Mouse (Mus musculus) ES-E14 (cell line): ENCODE measurements around the gene Slc1a5. TPM values are rescaled to one million over a fixed set of nuclear protein-coding genes. Genes with fewer than 3 reads are reported as not detected.
A peak's percentile ranks its signal among the peaks of the same experiment; 100 is the strongest.

Experiments
- DNase-seq: peaks from one replicate; pipeline ENCODE4 v3.0.0-alpha.2; 2013; ENCODE audit warnings: low read depth, low spot score
- H3K27ac ChIP-seq: 2 replicates; pipeline ENCODE4 v1.5.1; 2012; ENCODE audit warnings: low read depth, mild to moderate bottlenecking, low read length, moderate library complexity, mixed read lengths; ENCODE audit not compliant: poor library complexity, insufficient read depth, severe bottlenecking
- H3K36me3 ChIP-seq: 2 replicates; pipeline ENCODE4 v1.6.1; 2012; ENCODE audit warnings: mild to moderate bottlenecking, low read length, moderate library complexity, mixed read lengths; ENCODE audit not compliant: control insufficient read depth, poor library complexity, insufficient read depth, severe bottlenecking
- H3K4me1 ChIP-seq, 2 experiments: fragments of 150-350 bp in 1 of 2; sonication (generic) in 1 of 2; 2 replicates each; pipeline ENCODE4 v1.6.1; 2012; ENCODE audit warnings: low read length in 2 of 2, mild to moderate bottlenecking in 1 of 2, mixed read lengths in 1 of 2; ENCODE audit not compliant: control insufficient read depth in 2 of 2, insufficient read depth in 2 of 2, poor library complexity in 1 of 2
- H3K4me3 ChIP-seq, 2 experiments: fragments of 150-350 bp in 1 of 2; sonication (generic) in 1 of 2; 2 replicates each; pipeline ENCODE4 v1.5.1; 2012; ENCODE audit warnings: low read length in 2 of 2, low read depth in 1 of 2, mild to moderate bottlenecking in 1 of 2, mixed read lengths in 1 of 2; ENCODE audit not compliant: insufficient read depth in 1 of 2, poor library complexity in 1 of 2, severe bottlenecking in 1 of 2
- H3K9ac ChIP-seq: 2 replicates; pipeline ENCODE4 v1.6.1; 2012; ENCODE audit warnings: low read depth, mild to moderate bottlenecking, low read length, mixed read lengths; ENCODE audit not compliant: poor library complexity, insufficient read depth, severe bottlenecking
- H3K9me3 ChIP-seq: fragments of 150-350 bp; sonication (generic); 2 replicates; pipeline ENCODE4 v1.6.1; 2012; ENCODE audit warnings: low read depth, mild to moderate bottlenecking, low read length; ENCODE audit not compliant: control insufficient read depth, insufficient read depth
- CHD2 ChIP-seq: IDR thresholded peaks from 2 replicates; pipeline ENCODE4 v1.6.1; 2014; ENCODE audit warnings: mild to moderate bottlenecking, low read depth, low read length, inconsistent platforms
- HCFC1 ChIP-seq: IDR thresholded peaks from 2 replicates; pipeline ENCODE4 v1.6.1; 2012; ENCODE audit warnings: low read length, inconsistent platforms, borderline replicate concordance; ENCODE audit not compliant: insufficient read depth
- MAFK ChIP-seq: IDR thresholded peaks from 2 replicates; pipeline ENCODE4 v1.6.1; 2014; ENCODE audit warnings: mild to moderate bottlenecking, low read depth, low read length, inconsistent platforms; ENCODE audit not compliant: insufficient read depth
- ZC3H11A ChIP-seq: IDR thresholded peaks from 2 replicates; pipeline ENCODE4 v1.6.1; 2012; ENCODE audit warnings: low read depth, mild to moderate bottlenecking, inconsistent platforms, low read length, borderline replicate concordance
- ZNF384 ChIP-seq: IDR thresholded peaks from 2 replicates; pipeline ENCODE4 v1.6.1; 2012; ENCODE audit warnings: low read depth, low read length, inconsistent platforms
- in situ Hi-C, 2 experiments: fragments of 600-800 bp; cut with MboI; formaldehyde crosslinking; loops; one replicate each; pipeline ENCODE4 v1.15.1; 2025; ENCODE audit warnings: low sequenced_read_pairs in 2 of 2, inconsistent platforms in 1 of 2; ENCODE audit not compliant: unreplicated experiment in 2 of 2
- total RNA-seq: library from RNA; depleted of rRNA; stranded (reverse); fragments of 300-350 nt; gene quantifications from 2 replicates; pipeline ENCODE4 v1.2.3, GENCODE M21; 2012

Slc1a5 gene
- total RNA-seq, 1 experiment = 72.0 TPM

DNA sequence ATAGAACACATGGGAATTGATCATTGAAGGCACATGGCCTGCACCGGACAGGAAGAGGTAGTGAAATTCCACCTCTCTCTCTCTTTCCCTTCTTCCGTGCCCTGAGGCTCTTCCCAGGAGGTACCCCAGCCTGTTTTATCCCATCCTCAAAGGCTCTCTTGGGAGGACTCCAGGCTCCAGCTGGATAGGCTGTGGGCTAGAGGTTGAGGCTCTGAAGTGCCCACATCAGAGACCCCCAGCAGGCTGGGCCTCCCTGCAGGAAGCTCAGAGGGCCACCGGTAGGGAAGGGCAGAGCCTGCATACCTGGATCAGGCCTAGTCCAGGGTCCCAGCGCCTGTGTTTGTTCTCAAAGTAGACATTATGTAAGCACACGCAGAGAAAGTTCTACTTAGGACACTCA, 19.5 kb upstream of the Slc1a5 start:
- H3K36me3 ChIP-seq = no peaks in the 10 kb centered on the region
- peaks cover 2 to 10% of the 10 kb centered on the region in 2 experiments; a peak in 3 of 4 replicates for H3K4me1 ChIP-seq
- no peak for TF ChIP-seq MAFK
- TF ChIP-seq CHD2 = no peak
- no peak for TF ChIP-seq HCFC1
- no peak for TF ChIP-seq ZC3H11A
- TF ChIP-seq ZNF384 = no peak
- no peak overlapping the region for H3K4me3 ChIP-seq
- H3K9ac ChIP-seq = peak overlapping the region; percentile 38; the same call in 1 of the 2 replicates
- in situ Hi-C loops = no loop called here
- DNase-seq = no peak
- no peak overlapping the region for H3K27ac ChIP-seq
- no peaks in the 10 kb centered on the region for H3K9me3 ChIP-seq

DNA sequence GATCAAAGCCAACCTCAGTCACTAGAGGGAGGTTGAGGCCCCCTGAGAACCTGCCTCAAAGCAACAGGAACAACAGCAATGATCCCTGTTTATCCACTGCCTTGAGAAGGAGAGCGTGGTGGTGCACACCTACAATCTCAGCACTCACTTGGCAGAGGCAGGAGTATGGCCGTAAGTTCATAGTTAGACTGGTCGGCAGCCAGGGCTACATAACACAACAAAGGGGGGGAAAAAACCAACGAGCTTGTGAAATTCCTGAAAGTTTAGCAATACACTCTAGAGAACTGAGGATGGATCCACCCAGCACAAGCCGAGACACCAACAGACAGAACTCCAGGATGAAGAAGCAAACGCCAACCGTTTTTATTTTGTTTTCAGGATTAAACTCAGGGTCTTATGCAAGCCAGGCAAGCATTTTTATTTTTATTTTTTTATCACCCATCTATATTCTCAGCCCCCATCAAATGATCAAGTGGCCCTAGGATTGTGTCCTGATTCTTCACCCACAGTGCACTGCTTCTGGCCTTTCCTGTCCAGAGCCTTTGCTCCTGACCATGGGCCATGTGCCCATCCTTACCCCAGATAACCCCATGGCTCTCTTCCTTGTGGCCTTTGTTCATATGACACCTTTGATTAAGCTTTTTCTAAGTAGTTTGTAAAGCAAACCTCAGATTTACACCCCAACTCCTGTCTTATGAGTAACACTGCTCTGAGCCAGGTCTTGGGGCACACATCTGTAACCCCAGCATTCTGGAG, 17.5 kb upstream of the Slc1a5 start:
- Histone ChIP-seq H3K9ac (no peak overlapping the region), H3K36me3 (no peaks in the 10 kb centered on the region), H3K4me3 (no peak overlapping the region), H3K4me1 (peaks cover 2 to 7% of the 10 kb centered on the region in 2 experiments; a peak in 3 of 4 replicates), H3K9me3 (no peaks in the 10 kb centered on the region), H3K27ac (no peak overlapping the region)
- TF ChIP-seq ZNF384 = no peak
- TF ChIP-seq CHD2 = no peak
- no peak for TF ChIP-seq HCFC1
- no peak for TF ChIP-seq MAFK
- no peak for TF ChIP-seq ZC3H11A
- DNase-seq = no peak
- in situ Hi-C loops = no loop called here

- no peaks in the 10 kb centered on the region for H3K36me3 ChIP-seq
- TF ChIP-seq CHD2 (no peak), HCFC1 (no peak), MAFK (no peak), ZC3H11A (no peak), ZNF384 (no peak)
- in situ Hi-C loops = no loop called here
- no peak overlapping the region for H3K27ac ChIP-seq
- H3K9me3 ChIP-seq = no peaks in the 10 kb centered on the region
- no peak overlapping the region for H3K9ac ChIP-seq
- no peak overlapping the region for H3K4me3 ChIP-seq
- DNase-seq = no peak
- peaks cover 0 to 2% of the 10 kb centered on the region in 2 experiments; a peak in 1 of 4 replicates for H3K4me1 ChIP-seq
These were observed 14.7 kb upstream of the Slc1a5 start for GRCm38 (mm10) chr7:16766443-16766842.

DNA sequence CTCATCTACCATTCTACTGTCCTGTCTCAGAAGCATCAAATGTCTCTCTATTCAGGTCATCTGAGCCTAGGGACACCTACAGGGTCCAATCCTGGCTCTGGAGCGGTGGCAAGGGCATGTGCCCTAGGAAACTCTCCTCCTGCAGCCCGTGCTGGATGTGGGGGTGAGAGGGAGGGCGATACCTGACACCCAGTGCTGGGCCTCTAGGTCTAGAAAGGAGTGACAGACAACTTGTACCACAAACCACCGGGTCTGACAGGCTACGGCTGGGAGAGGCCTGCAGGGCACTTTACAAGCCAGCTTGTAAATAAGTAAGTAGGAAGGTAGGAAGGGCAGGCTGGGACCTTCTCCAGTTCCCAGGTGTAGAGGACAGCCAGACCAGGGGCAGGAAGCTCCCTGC, 5.3 kb upstream of the Slc1a5 start:
- H3K4me3 ChIP-seq = no peak overlapping the region
- H3K9me3 ChIP-seq = no peaks in the 10 kb centered on the region
- TF ChIP-seq ZNF384 (no peak), MAFK (no peak), HCFC1 (no peak), ZC3H11A (no peak), CHD2 (no peak)
- H3K4me1 ChIP-seq = peaks cover 4% of the 10 kb centered on the region in 2 experiments; a peak in 3 of 4 replicates
- no peaks in the 10 kb centered on the region for H3K36me3 ChIP-seq
- H3K27ac ChIP-seq = no peak overlapping the region
- in situ Hi-C loops = no loop called here
- DNase-seq = no peak
- no peak overlapping the region for H3K9ac ChIP-seq

- TF ChIP-seq HCFC1 = no peak
- TF ChIP-seq CHD2 = no peak
- TF ChIP-seq ZNF384 = no peak
- no peak for TF ChIP-seq MAFK
- TF ChIP-seq ZC3H11A = no peak
These were observed 1.1 kb upstream of the Slc1a5 start for GRCm38 (mm10) chr7:16780076-16780475.

More at GRCm38 (mm10) chr7:16780076-16780475, 1.1 kb upstream of the Slc1a5 start:
- Histone ChIP-seq H3K4me3 (peak overlapping the region; percentile 34 to 64; a peak in 3 of 4 replicates), H3K36me3 (peaks cover 11% of the 10 kb centered on the region), H3K9me3 (no peaks in the 10 kb centered on the region), H3K4me1 (peaks cover 2 to 9% of the 10 kb centered on the region in 2 experiments; a peak in 3 of 4 replicates), H3K9ac (peak overlapping the region; percentile 29; the same call in 1 of the 2 replicates), H3K27ac (peak overlapping the region; percentile 57)
- no peak for DNase-seq
- in situ Hi-C loops = no loop called here
